Mouse (Mus musculus): ENCODE measurements around the gene Gm42417.

The Gm42417 gene

GRCm38 (mm10) chr1:36564101-36564500, 24.9 kb upstream of the Gm42417 start:
- DNase-seq (ENCODE audit: extremely low spot score, low read depth, low spot score), result no peak

- DNase-seq (ENCODE audit: extremely low spot score, low read depth, low spot score), result no peak
Measured at GRCm38 (mm10) chr1:36563632-36564031, 24.4 kb upstream of the Gm42417 start.

- no peak for DNase-seq (ENCODE audit: extremely low spot score, low read depth, low spot score)
Measured at GRCm38 (mm10) chr1:36563197-36563596, 24.0 kb upstream of the Gm42417 start.

GRCm38 (mm10) chr1:36562388-36562787, 23.2 kb upstream of the Gm42417 start:
- DNase-seq (ENCODE audit: extremely low spot score, low read depth, low spot score), result no peak

GRCm38 (mm10) chr1:36560903-36561302, 21.7 kb upstream of the Gm42417 start:
- DNase-seq (ENCODE audit: extremely low spot score, low read depth, low spot score), result no peak

GRCm38 (mm10) chr1:36559888-36560287, 20.7 kb upstream of the Gm42417 start:
- no peak for DNase-seq (ENCODE audit: extremely low spot score, low read depth, low spot score)

- DNase-seq (ENCODE audit: extremely low spot score, low read depth, low spot score), result no peak
Measured at GRCm38 (mm10) chr1:36559256-36559655, 20.0 kb upstream of the Gm42417 start.

GRCm38 (mm10) chr1:36558031-36558993, 19.1 kb upstream of the Gm42417 start, which contains the start of gene Sema4c:
TSS of gene Sema4c (minus strand) at chr1:36558349.
- DNase-seq (ENCODE audit: extremely low spot score, low read depth, low spot score), result no peak

GRCm38 (mm10) chr1:36557457-36558011, 18.3 kb upstream of the Gm42417 start:
- DNase-seq (ENCODE audit: extremely low spot score, low read depth, low spot score), result no peak

- DNase-seq (ENCODE audit: extremely low spot score, low read depth, low spot score), result peak; percentile 61
Measured at GRCm38 (mm10) chr1:36556553-36557456, 17.6 kb upstream of the Gm42417 start.

- no peak for DNase-seq (ENCODE audit: extremely low spot score, low read depth, low spot score)
Measured at GRCm38 (mm10) chr1:36555798-36556395, 16.7 kb upstream of the Gm42417 start.

GRCm38 (mm10) chr1:36554633-36555399, 15.6 kb upstream of the Gm42417 start:
- DNase-seq (ENCODE audit: extremely low spot score, low read depth, low spot score), result no peak

- DNase-seq (ENCODE audit: extremely low spot score, low read depth, low spot score), result no peak
Measured at GRCm38 (mm10) chr1:36552506-36552905, 13.3 kb upstream of the Gm42417 start.

GRCm38 (mm10) chr1:36551904-36552303, 12.7 kb upstream of the Gm42417 start:
- no peak for DNase-seq (ENCODE audit: extremely low spot score, low read depth, low spot score)

- no peak for DNase-seq (ENCODE audit: extremely low spot score, low read depth, low spot score)
Measured at GRCm38 (mm10) chr1:36550075-36550863, 11.0 kb upstream of the Gm42417 start.

- no peak for DNase-seq (ENCODE audit: extremely low spot score, low read depth, low spot score)
Measured at GRCm38 (mm10) chr1:36549491-36549890, 10.3 kb upstream of the Gm42417 start.

- no peak for DNase-seq (ENCODE audit: extremely low spot score, low read depth, low spot score)
Measured at GRCm38 (mm10) chr1:36548771-36549170, 9.5 kb upstream of the Gm42417 start.

GRCm38 (mm10) chr1:36547981-36548598, 8.9 kb upstream of the Gm42417 start:
- DNase-seq (ENCODE audit: extremely low spot score, low read depth, low spot score), result no peak

All from hindlimb bud, embryonic 11.5 days (tissue).